Comparison of ENCODE assay signal across 10 mouse cellular contexts in genomic region chr7:64156271-64156911, GRCm38 (mm10). TPM values are rescaled to one million over a fixed set of nuclear protein-coding genes. Genes with fewer than 3 reads are reported as not detected.
A peak's percentile ranks its signal among the peaks of the same experiment; 100 is the strongest.
DNase-seq lines count a peak whose midpoint lies in the region; ATAC-seq lines count a peak whose summit lies in the region.
"Had no signal": no experiment of that assay in that cellular context is flagged by ENCODE, and none has a peak within 500 bp of the region (broad histone marks: within the 10 kb centered on the region; RNA-seq: fewer than 3 reads in every experiment).

No protein-coding gene starts in this region.

- WGBS in heart, embryonic 11.5 days (ENCODE audit: insufficient replicate concordance): 65% methylated on average over 5 of the region's 5 CpGs
- WGBS in kidney, embryonic 16.5 days: 63% methylated on average over 5 of the region's 5 CpGs

- H3K4me2 ChIP-seq in heart, embryonic 11.5 days: no peak overlapping the region
- H3K4me2 ChIP-seq in kidney, embryonic 16.5 days (replicated peaks; ENCODE audit: low read depth, low read length): no peak overlapping the region

- no peaks in the 10 kb centered on the region for H3K27me3 ChIP-seq in heart, embryonic 11.5 days (ENCODE audit: control insufficient read depth, insufficient read depth, low read length)
- no peaks in the 10 kb centered on the region for H3K27me3 ChIP-seq in kidney, embryonic 16.5 days (ENCODE audit: insufficient read depth, low read length)
- H3K27me3 ChIP-seq: embryonic facial prominence, embryonic 12.5 days; limb, embryonic 15.5 days had no signal

- DNase-seq in heart, adult 11 months: peak; percentile 99
- DNase-seq in adrenal gland, postnatal 10 days: peak; percentile 23
- peak; percentile 76 to 88 for DNase-seq in heart, adult 18-20 months
- no peak for DNase-seq in retina, postnatal 1 day
- no peak for DNase-seq in spleen, postnatal 4 days (ENCODE audit: low spot score in 2 of 2)

- H3K9me3 ChIP-seq in heart, embryonic 11.5 days (replicated peaks; ENCODE audit: control insufficient read depth, low read length): no peaks in the 10 kb centered on the region
- no peaks in the 10 kb centered on the region for H3K9me3 ChIP-seq in kidney, embryonic 16.5 days (ENCODE audit: low read length)
- H3K9me3 ChIP-seq: embryonic facial prominence, embryonic 12.5 days; limb, embryonic 15.5 days had no signal

- H3K27ac ChIP-seq in heart, embryonic 11.5 days (ENCODE audit: low read depth, low read length): no peak overlapping the region
- H3K27ac ChIP-seq in kidney, embryonic 16.5 days (ENCODE audit: low read length): no peak overlapping the region
- H3K27ac ChIP-seq: embryonic facial prominence, embryonic 12.5 days; limb, embryonic 15.5 days had no signal

- no peak for ATAC-seq in heart, embryonic 11.5 days (replicated peaks; ENCODE audit: insufficient number of reproducible peaks, low FRiP score, low TSS enrichment)
- peak; percentile 52; the same call in 1 of the 2 replicates for ATAC-seq in kidney, embryonic 16.5 days (ENCODE audit: low FRiP score, low TSS enrichment)
- ATAC-seq in erythroid progenitor cell, adult 5-6 weeks (replicated peaks; ENCODE audit: low FRiP score, poor library complexity, severe bottlenecking): no peak

- no peak overlapping the region for H3K9ac ChIP-seq in heart, embryonic 11.5 days (ENCODE audit: low read depth, low read length)
- no peak overlapping the region for H3K9ac ChIP-seq in kidney, embryonic 16.5 days (replicated peaks; ENCODE audit: low read length)
- H3K9ac ChIP-seq: embryonic facial prominence, embryonic 12.5 days; limb, embryonic 15.5 days had no signal

- H3K36me3 ChIP-seq in heart, embryonic 11.5 days (ENCODE audit: control insufficient read depth, insufficient read depth, low read length): no peaks in the 10 kb centered on the region
- no peaks in the 10 kb centered on the region for H3K36me3 ChIP-seq in kidney, embryonic 16.5 days (ENCODE audit: insufficient read depth, low read length)
- H3K36me3 ChIP-seq: embryonic facial prominence, embryonic 12.5 days; limb, embryonic 15.5 days had no signal

- peaks cover 5% of the 10 kb centered on the region; the same call in 1 of the 2 replicates for H3K4me1 ChIP-seq in heart, embryonic 11.5 days (ENCODE audit: control insufficient read depth, insufficient read depth, low read length)
- no peaks in the 10 kb centered on the region for H3K4me1 ChIP-seq in kidney, embryonic 16.5 days (ENCODE audit: insufficient read depth, low read length)

- no peak overlapping the region for H3K4me3 ChIP-seq in heart, embryonic 11.5 days (ENCODE audit: low read depth, low read length)
- no peak overlapping the region for H3K4me3 ChIP-seq in kidney, embryonic 16.5 days (ENCODE audit: low read length)
- H3K4me3 ChIP-seq: embryonic facial prominence, embryonic 12.5 days had no signal

RNA-seq across cellular contexts. Expression of gene Trpm1, which starts 2.8 kb away (rescaled TPM):
- polyA plus RNA-seq in heart, embryonic 11.5 days (2014; fragmentation: Nextera tagmentation; extraction: Ambion mirVana): 0.31 TPM in 1 of 2 replicates, not detected in the other
- total RNA-seq in adrenal gland, postnatal 10 days (2021): under 1 TPM; 0.12 to 0.67 TPM
- total RNA-seq in heart, adult 18-20 months (2021): under 1 TPM in 1 of 2 experiments, not detected in 1; 0.28 TPM
- 0.05 TPM in 1 of 2 replicates, not detected in the other for polyA plus RNA-seq in kidney, embryonic 16.5 days (2015; fragmentation: Nextera tagmentation; extraction: Ambion mirVana)
- not detected in 2 replicates for total RNA-seq in erythroid progenitor cell, adult 5-6 weeks (2015; ENCODE audit: low replicate concordance)
- total RNA-seq in erythroid progenitor cell, adult 5-6 weeks (2017; ENCODE audit: low replicate concordance): not detected in 2 replicates

Comparison
In these comparisons a context has a peak if more than half of its experiments do, and no peak if none do; other contexts are left out.
1. DNase-seq: peak in heart, adult 11 months (single experiment), adrenal gland, postnatal 10 days (single experiment) and heart, adult 18-20 months (2 of 2); none in retina, postnatal 1 day (single experiment) and spleen, postnatal 4 days (0 of 2).